Mouse (Mus musculus) megakaryocyte, embryonic 14.5 days (primary cell): ENCODE results near the gene Mrpl17.

Source experiments
- FLI1 ChIP-seq: IDR thresholded peaks from 2 replicates; pipeline ENCODE4 v1.6.1; 2012; ENCODE audit warnings: low read length, inconsistent platforms, mixed read lengths
- GATA1 ChIP-seq: IDR thresholded peaks from 3 replicates; pipeline ENCODE4 v1.6.1; 2012; ENCODE audit warnings: mixed read lengths, low read length, inconsistent platforms, borderline replicate concordance

DNA sequence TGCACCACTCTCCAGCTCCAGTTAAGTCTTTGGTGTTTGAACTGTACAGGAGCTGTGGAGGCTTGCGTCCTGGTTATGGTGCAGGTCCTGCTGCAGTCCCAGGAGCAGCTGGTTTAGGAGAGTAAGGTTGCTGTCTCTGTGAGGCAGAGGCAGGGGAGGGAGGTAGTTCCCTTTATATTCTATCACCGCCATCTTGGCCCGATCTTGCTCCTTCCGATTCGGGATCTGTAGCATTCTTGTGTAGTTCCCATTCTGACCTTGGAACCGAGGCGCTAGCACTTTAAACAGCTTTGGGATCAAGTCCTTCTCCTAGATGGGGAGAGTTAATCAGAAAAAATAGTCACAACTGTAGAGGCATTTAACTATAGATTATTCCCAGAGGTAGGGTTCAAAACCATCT lies 1.1 kb downstream of the Mrpl17 start:
- TF ChIP-seq FLI1 = no peak
- TF ChIP-seq GATA1 = no peak
